Mouse (Mus musculus) natural killer cell, adult 2 months (primary cell): Measurements from ENCODE around the gene Tpp1.
A peak's percentile ranks its signal among the peaks of the same experiment; 100 is the strongest.

Experiments used
- DNase-seq, 2 experiments: peaks; one replicate each; pipeline ENCODE4 v3.0.0; 2022; ENCODE audit warnings: low spot score in 2 of 2

Tpp1 gene

DNA sequence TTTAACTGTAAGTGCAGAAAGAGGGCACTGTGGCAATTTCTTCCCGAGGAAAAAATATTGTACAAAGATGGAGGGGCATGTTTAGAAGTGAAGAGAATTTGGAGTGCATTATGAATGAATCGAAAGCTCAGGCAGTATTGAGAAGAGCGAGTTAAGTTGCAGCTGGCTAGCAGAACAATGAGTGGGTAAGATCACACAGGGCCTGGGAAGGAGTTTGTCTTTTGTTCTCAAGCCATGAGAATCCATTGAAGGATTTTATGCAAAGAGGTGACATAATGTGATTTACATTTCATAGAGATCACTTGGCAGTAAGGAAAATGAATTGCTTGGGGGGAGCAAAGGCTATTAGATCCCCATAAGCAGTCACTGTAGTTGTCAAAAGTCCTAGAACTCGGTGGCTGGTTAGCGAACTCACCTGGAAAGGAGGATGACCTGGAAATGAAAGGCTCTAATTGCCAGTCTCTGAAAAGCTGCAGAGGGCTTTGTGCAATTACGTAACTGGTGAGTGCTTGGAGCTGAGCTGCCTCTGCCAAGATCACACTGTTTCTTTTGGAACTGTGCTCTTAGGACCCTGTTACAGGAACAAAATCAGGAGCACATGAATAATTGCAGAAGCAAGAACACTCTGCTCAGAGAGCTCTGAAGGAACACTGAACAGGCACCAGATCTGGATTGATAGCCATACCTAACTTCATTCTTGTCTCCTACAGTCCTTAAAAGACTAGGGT lies 23.2 kb downstream of the Tpp1 start:
- DNase-seq, result no peak

DNA sequence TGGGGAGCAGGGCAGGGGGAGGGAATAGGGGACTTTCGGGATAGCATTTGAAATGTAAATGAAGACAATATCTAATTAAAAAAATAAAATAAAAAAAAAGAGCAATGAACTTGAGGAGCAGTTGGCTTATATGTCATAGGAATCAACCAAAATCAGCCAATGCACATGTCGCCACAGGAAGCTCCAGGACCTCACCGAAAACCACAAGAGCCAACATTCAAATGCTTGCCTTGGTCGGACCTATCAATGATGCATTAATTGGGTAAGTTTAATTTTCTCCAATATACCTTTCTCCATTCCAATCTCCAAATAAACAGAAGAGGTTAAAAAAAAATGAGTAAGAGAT lies 25.1 kb downstream of the Tpp1 start:
- DNase-seq, result no peak

DNA sequence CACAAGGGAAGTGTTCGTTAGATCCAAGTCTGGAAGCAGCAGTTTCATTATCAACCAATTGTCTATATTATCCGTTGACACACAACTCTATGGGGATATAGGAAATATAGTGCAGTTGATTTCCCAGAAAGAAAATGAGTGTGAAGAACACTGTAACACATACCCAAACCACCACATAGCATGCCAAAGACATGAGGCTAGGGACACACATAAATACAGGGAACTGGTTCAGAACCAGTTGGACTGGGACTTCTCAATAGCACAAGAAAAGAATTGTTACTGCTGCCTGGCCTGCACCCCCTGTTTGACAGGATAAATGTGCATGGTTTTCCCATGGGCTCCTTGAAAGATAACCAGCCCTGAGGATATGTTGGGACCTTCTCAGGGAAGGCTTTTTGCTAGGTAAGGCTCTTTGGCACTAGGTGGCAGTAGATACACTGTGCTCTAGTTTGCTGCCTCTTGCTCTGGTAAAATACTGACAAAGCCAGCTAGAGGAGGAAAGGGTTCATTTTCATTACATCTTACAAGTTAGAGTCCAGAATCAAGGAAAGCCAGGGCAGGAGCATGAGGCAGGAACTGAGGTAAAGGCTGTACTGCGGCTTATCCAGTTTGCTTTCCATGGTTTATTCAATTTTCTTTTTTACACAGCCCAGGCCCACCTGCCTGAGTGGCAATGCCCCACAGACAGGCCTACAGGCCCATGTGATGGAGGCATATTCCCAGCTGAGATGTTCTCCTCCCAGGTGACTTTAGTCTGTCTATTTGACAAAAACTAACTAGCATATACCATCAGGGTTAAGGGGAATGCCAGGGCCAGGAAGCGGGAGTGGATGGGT lies 25.7 kb downstream of the Tpp1 start:
- peak; percentile 32 to 41 for DNase-seq

DNA sequence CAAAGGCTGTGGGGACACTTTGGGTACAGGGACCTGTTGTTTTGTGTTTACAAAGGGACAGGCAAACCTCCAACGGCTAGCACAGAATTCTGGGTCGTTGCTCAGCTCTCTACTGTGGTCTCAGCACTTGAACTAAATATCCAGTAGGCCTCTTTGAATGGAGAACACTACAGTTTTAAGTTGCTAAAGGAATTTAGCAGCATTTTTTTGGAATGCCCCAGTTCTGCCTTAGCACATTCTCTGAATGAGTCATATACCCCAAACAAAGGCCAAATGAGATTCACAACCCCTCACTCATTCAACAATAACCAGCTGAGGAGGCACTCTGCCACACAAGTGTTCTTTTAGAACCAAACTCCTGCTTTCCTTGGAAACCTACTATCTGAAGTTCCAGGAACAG lies 30.1 kb downstream of the Tpp1 start:
- no peak for DNase-seq

DNA sequence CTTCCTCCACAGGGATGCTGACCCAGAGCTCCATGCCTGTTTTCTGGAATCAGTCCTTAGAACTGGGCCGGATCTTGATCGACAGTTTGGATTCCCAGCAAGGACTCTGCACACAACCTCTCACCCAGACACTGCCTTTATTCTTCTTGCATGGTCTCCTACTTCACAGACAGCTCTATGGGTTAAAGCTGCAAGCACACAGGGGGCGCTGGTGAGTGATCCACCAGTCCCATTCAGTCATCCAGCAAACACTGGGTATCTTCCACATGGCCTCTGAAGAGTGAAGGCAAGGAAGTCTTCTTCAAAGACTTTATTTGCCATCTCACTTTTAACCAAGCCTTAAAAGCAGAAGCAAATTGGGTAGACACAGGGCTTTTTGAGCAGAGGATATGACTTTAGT lies 36.7 kb downstream of the Tpp1 start:
- DNase-seq, result no peak

DNA sequence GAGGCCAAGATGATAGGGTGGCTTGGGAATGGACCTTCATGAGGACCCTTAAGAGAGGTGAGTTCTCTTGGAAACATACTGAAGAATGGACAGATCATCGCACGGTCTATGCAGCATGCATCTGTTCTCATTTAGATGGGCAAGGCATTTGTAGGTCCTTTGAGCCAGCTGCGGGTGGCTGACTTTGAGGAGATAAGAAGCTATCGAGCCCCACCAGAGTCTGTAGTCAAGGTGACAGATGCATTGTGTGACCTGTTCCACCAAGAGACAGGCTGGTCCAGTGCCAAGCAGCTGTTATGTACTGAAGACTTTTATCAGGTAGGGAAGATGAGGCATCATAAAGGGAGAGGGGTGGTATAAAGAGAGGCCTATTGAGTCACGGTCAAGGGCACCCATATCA lies 43.3 kb downstream of the Tpp1 start:
- no peak for DNase-seq

DNA sequence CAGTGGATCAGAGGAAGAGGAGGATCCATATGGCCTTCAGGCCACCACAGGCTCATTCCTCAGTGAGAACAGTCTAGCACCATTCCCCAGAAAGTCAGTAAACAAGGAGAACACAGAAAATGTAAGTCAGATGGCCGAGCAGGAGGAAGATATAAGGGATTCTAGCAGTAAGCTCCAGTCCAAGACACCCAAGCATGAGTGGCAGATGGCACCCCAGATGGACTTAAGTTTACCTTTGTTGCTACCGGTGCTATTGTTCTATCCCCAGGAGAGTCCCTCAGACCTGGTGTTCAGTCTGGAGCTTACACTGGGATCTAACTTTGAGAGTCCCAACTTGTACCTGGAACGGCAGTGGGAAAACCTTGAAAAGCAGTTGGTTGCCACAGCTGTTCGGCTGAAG lies 48.2 kb downstream of the Tpp1 start:
- no peak for DNase-seq

DNA sequence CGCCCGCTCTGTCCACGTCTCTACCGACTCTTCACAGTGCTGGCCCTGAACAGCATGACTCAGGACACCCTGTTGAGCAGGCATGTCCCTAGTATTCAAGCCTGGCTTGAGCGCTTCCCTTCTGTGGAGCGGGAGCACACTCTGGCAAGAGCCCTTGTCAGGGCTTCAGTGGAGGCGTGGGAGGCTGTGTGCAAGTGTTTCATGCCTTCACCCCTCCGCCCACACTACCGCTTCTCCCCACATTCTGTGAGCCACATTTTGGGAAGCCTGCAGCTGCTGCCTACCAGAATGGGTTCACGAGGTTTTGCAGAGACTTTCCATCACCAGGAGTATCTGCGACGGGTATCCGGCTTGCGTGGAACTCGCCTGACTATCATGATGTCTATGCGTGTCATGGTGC lies 48.9 kb downstream of the Tpp1 start:
- DNase-seq, result no peak
